Mouse (Mus musculus) testis, adult 2 months (tissue): Measurements from ENCODE around the gene Sost.

Source experiments
- CTCF ChIP-seq: fragments of 200-500 bp; IDR thresholded peaks from 2 replicates; pipeline ENCODE4 v1.5.1; 2012; ENCODE audit warnings: low read depth, mild to moderate bottlenecking, inconsistent platforms, low read length, moderate library complexity; ENCODE audit not compliant: control insufficient read depth, insufficient read depth, insufficient replicate concordance
- POLR2A ChIP-seq: fragments of 200-500 bp; IDR thresholded peaks from 2 replicates; pipeline ENCODE4 v1.6.1; 2012; ENCODE audit warnings: low read depth, mild to moderate bottlenecking, inconsistent platforms, low read length, moderate library complexity; ENCODE audit not compliant: control insufficient read depth

DNA sequence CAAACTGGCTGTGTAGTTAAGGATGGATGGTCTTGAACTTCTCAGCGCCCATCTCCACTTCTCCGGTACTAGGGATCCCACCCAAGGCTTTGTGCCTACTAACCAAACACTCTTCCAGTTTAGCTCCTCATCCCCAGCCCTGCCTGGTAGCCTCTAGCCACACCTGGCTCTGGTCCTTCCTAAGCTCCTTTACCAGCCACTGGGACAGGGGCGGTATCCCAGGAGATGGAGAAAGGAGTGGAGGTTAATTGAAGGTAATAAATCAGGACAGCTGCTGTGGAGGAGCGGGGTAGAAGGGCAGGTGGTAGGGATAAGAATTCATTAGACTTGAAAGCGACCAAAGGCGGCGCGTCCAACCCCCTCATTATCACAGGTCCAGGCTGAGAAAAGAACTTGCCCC lies 2.2 kb downstream of the Sost start:
- no peak for TF ChIP-seq CTCF
- TF ChIP-seq POLR2A = no peak
